Mouse (Mus musculus): Measurements from ENCODE around the gene Scgb1a1.

Scgb1a1 gene

GRCm38 (mm10) chr19:9050294-9051229 is 37.2 kb downstream of the Scgb1a1 start:
- in situ Hi-C loops (cut with MboI; ENCODE audit: unreplicated experiment in 2 of 2), result no loop called here

DNA sequence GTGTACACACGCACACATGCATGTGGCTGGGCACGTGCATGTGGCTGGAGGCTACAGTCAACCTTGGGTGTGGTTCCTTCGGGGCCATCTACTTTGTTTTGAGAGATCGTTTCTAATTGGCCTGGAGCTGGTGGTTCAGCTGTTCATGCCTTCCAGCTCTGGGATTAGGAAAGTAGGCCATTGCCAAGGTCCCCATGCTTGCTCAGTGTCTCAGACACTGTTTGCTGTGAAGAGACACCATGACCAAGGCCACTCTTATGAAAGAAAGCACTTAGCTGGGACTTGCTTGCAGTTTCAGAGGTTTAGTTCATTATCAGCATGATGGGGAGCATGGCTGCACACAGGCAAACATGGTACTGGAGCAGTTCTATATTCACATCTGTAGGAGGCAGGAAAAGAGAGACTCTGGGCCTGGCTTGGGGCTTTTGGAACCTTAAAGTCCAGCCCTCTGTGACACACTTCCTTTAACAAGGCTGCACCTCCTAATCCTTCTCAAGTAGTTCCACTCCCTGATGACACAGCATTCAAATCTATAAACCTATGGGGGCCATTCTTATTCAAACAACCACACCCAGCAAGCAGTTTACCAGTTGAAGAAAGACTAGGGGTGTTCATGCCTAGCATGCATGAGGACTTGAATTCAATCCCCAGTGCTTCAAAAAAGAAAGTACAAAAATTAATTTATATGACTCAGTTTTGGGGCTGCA is 38.6 kb downstream of the Scgb1a1 start:
- in situ Hi-C loops (cut with MboI; ENCODE audit: unreplicated experiment in 2 of 2), result no loop called here

DNA sequence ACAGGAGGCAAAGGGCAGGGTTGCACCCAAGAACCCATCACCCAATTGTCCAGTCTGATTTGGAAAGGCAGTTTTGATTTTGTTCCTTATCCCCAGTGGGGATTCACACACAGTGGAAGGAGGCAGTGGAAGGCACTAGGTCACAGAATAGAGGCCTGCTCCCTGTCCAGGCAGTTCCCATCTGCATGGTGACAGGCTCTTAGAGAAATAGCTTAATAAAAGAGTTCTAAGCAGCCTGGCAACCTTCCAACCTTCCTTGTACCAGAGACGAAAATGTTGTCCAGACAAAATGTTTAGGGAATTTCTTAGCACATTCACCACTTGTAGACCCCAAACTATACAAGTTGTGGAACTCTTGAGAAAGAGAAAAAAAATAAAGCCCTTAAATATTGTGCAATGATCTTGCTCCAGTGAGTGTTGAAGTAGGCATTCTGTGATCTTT is 39.8 kb downstream of the Scgb1a1 start:
- in situ Hi-C loops (cut with MboI; ENCODE audit: unreplicated experiment in 2 of 2), result no loop called here

- in situ Hi-C loops (cut with MboI; ENCODE audit: unreplicated experiment in 2 of 2), result no loop called here
These were observed 40.4 kb downstream of the Scgb1a1 start for GRCm38 (mm10) chr19:9047207-9047945.

GRCm38 (mm10) chr19:9044291-9044690 is 43.5 kb downstream of the Scgb1a1 start:
- in situ Hi-C loops (cut with MboI; ENCODE audit: unreplicated experiment in 2 of 2), result no loop called here

GRCm38 (mm10) chr19:9043123-9043522 is 44.6 kb downstream of the Scgb1a1 start:
- in situ Hi-C loops (cut with MboI; ENCODE audit: unreplicated experiment in 2 of 2), result no loop called here

DNA sequence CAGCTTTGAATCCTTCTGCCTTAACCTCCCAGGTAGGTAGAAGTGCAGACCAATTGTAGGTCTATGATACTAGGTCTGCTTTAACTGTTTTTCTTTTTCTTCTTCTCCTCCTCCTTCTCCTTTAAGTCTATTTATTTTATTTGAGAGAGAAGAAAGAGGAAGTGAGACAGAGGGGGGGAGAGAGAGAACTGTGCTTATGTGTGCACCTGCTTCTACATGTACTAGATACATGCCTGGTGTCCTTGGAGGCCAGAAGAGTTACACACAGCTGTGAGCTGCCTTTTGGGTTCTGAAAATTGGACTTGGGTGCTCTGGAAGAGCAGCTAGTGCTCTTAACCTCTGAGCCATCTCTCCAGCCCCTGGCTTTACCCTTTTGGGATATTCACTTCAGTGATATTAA is 46.7 kb downstream of the Scgb1a1 start:
- in situ Hi-C loops (cut with MboI; ENCODE audit: unreplicated experiment in 2 of 2), result no loop called here

DNA sequence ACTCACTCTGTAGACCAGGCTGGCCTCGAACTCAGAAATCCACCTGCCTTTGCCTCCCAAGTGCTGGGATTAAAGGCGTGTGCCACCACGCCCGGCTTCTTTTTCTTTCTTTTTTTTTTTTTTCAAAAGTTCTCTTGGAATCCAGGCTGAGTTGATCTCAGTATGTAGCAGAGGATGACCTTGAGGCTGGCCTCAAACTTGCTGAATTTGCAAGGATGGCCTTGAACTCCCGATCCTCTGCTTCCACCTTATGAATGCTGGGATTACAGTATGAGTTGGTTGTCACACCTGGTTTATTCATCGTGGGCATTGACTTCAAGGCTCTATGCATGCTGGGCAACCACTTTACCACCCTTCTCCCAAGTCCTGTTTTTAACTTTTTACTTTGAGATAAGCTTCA is 47.1 kb downstream of the Scgb1a1 start:
- in situ Hi-C loops (cut with MboI; ENCODE audit: unreplicated experiment in 2 of 2), result no loop called here

- in situ Hi-C loops (cut with MboI; ENCODE audit: unreplicated experiment in 2 of 2), result no loop called here
These were observed 47.8 kb downstream of the Scgb1a1 start for GRCm38 (mm10) chr19:9039928-9040327.

GRCm38 (mm10) chr19:9039266-9039665 is 48.5 kb downstream of the Scgb1a1 start:
- in situ Hi-C loops (cut with MboI; ENCODE audit: unreplicated experiment in 2 of 2), result no loop called here

- in situ Hi-C loops (cut with MboI; ENCODE audit: unreplicated experiment in 2 of 2), result no loop called here
These were observed 49.6 kb downstream of the Scgb1a1 start for GRCm38 (mm10) chr19:9038136-9038535.

DNA sequence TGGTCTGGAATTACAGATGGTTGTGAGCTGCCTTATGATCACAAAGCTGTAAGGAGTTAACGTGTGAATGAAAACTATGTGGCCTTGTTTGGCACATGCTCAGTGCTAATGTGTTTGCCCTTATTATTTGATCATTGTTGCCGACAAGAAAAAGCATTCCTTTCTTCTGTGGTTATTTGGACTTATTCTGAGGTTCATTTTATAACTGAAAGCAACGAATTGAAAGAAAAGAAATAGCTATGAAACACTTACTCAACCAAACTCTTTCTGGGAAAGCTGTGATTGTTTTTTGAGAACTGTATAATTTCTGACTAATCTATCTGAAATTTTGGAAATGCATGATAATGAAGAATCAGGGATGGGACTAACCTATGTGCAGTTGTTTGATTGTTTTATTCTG is 52.7 kb downstream of the Scgb1a1 start:
- in situ Hi-C loops (cut with MboI; ENCODE audit: unreplicated experiment in 2 of 2), result no loop called here

DNA sequence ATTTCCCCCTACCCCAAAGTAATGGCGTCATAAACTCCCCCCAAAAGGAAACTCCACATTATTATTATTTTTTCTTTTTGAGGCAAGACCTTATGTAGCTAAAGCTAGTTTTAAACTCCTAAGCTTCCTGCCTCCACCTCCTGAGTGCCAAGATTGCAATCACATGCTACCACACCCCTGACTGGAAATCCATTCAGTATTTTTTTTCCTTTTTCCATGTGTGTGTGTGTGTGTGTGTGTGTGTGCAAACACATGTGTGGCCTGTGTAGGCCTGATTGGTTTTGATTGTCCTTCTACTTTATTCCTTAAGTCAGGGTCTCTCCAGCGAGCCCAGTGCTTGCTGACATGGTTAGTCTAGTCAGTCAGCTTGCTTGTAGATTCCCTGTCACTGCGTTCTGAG is 53.3 kb downstream of the Scgb1a1 start:
- in situ Hi-C loops (cut with MboI; ENCODE audit: unreplicated experiment in 2 of 2), result no loop called here
